ENCODE assay signal across 22 mouse cellular contexts in the genomic region with DNA sequence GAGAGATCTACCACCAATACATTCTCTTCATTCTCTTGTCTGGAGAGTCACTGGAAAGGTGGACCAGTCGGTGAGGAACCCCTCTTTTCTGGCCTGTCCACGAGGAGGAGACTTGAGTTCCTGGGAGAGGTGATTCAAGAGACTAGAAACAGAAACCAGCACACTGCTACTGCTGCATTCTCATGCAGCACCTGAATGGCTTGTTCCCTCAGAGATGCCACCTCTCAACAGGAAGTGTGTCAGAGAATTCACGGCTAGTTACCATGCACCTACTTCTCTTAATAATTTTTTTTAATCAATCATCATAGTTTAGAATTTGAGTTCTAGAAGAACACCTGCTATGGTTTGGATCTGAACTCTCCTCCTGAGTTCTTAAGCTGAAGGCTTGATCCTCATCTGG. TPM values are rescaled to one million over a fixed set of nuclear protein-coding genes. Genes with fewer than 3 reads are reported as not detected.
A peak's percentile ranks its signal among the peaks of the same experiment; 100 is the strongest.
DNase-seq lines count a peak whose midpoint lies in the region; ATAC-seq lines count a peak whose summit lies in the region.
"Had no signal": no experiment of that assay in that cellular context is flagged by ENCODE, and none has a peak within 500 bp of the region (broad histone marks: within the 10 kb centered on the region; RNA-seq: fewer than 3 reads in every experiment).

No protein-coding gene starts in this region.

- H3K36me3 ChIP-seq in splenic B cell, adult 2 months (ENCODE audit: control insufficient read depth, insufficient read depth, low read length, poor library complexity, severe bottlenecking), result no peaks in the 10 kb centered on the region
- H3K36me3 ChIP-seq in liver, embryonic 12.5 days, result no peaks in the 10 kb centered on the region
- H3K36me3 ChIP-seq: embryonic facial prominence, embryonic 13.5 days; forebrain, embryonic 12.5 days; heart, embryonic 10.5 days; hindbrain, embryonic 12.5 days; intestine, embryonic 15.5 days had no signal

- no peak for ATAC-seq in frontal cortex, adult (ENCODE audit: low TSS enrichment)
- ATAC-seq in liver, embryonic 12.5 days, result no peak
- ATAC-seq: forebrain, embryonic 16.5 days; hindbrain, embryonic 16.5 days; intestine, embryonic 15.5 days had no signal

- no peaks in the 10 kb centered on the region for H3K27me3 ChIP-seq in splenic B cell, adult 2 months (ENCODE audit: control insufficient read depth, insufficient read depth, low read length, poor library complexity, severe bottlenecking)
- no peaks in the 10 kb centered on the region for H3K27me3 ChIP-seq in liver, embryonic 12.5 days (replicated peaks)
- H3K27me3 ChIP-seq: embryonic facial prominence, embryonic 13.5 days; hindbrain, embryonic 12.5 days; intestine, embryonic 15.5 days had no signal

- no peak overlapping the region for H3K27ac ChIP-seq in liver, embryonic 12.5 days
- H3K27ac ChIP-seq: embryonic facial prominence, embryonic 13.5 days; forebrain, embryonic 12.5 days; heart, embryonic 10.5 days; hindbrain, embryonic 12.5 days; intestine, embryonic 15.5 days had no signal

- no peaks in the 10 kb centered on the region for H3K9me3 ChIP-seq in liver, embryonic 12.5 days (replicated peaks)
- H3K9me3 ChIP-seq: embryonic facial prominence, embryonic 13.5 days; forebrain, embryonic 12.5 days; heart, embryonic 10.5 days; hindbrain, embryonic 12.5 days; intestine, embryonic 15.5 days had no signal

- peak; percentile 35 for DNase-seq in A20 (ENCODE audit: low read depth, low spot score)
- peak; percentile 7 to 17 for DNase-seq in B cell, adult 2 months
- DNase-seq in induced T-regulatory cell, adult 2 months (ENCODE audit: low read depth), result peak; percentile 28
- peak; percentile 52 for DNase-seq in splenic B cell, adult 2 months (ENCODE audit: low read depth, low spot score)
- DNase-seq: adrenal gland, postnatal 10 days; cerebellum, adult 11-12 months; cerebellum, adult 9-10 months; cerebellum, postnatal 25 days; gastrocnemius, postnatal 14 days; heart, postnatal 10 days; heart, postnatal 4 days had no signal

- no peak overlapping the region for H3K4me3 ChIP-seq in liver, embryonic 12.5 days
- H3K4me3 ChIP-seq: embryonic facial prominence, embryonic 13.5 days; forebrain, embryonic 12.5 days; heart, embryonic 10.5 days; hindbrain, embryonic 12.5 days; intestine, embryonic 15.5 days had no signal

- no peaks in the 10 kb centered on the region for H3K4me1 ChIP-seq in liver, embryonic 12.5 days
- H3K4me1 ChIP-seq: heart, embryonic 10.5 days; hindbrain, embryonic 12.5 days; intestine, embryonic 15.5 days had no signal

- H3K9ac ChIP-seq in liver, embryonic 12.5 days, result no peak overlapping the region
- H3K9ac ChIP-seq: embryonic facial prominence, embryonic 13.5 days; forebrain, embryonic 12.5 days; hindbrain, embryonic 12.5 days; intestine, embryonic 15.5 days had no signal

- H3K4me2 ChIP-seq in liver, embryonic 12.5 days, result no peak overlapping the region
- H3K4me2 ChIP-seq: embryonic facial prominence, embryonic 13.5 days; forebrain, embryonic 12.5 days; hindbrain, embryonic 12.5 days; intestine, embryonic 15.5 days had no signal

- WGBS in liver, embryonic 12.5 days (ENCODE audit: insufficient replicate concordance), result 50% methylated on average over 3 of the region's 3 CpGs

RNA-seq across cellular contexts. Expression of gene Dynlrb2, which starts 52.0 kb away (rescaled TPM):
- not detected in 2 replicates for polyA plus RNA-seq in liver, embryonic 12.5 days (2016; fragmentation: Nextera tagmentation; extraction: Ambion mirVana)
- polyA plus RNA-seq: C2C12; embryonic facial prominence, embryonic 13.5 days; heart, embryonic 10.5 days; heart, embryonic 14.5 days; intestine, embryonic 15.5 days had no signal
